Mouse (Mus musculus) kidney, embryonic 15.5 days (tissue): ENCODE results near the gene Smtnl2. TPM values are rescaled to one million over a fixed set of nuclear protein-coding genes. Genes with fewer than 3 reads are reported as not detected.
"Not testable (repeated sequence)": the region's sequence is repeated elsewhere in the genome, so short reads cannot be mapped to it uniquely, and the experiment has no call there.

ENCODE experiments used
- ATAC-seq: fragments of 200-750 bp; cut with Nextera tagmentation; replicated peaks from 2 replicates; pipeline ENCODE4 v1.8.0; 2017; ENCODE audit warnings: moderate TSS enrichment; ENCODE audit not compliant: low FRiP score
- H3K27ac ChIP-seq: fragments of 300-500 bp; sonication (generic); 2 replicates; pipeline ENCODE4 v1.5.1; 2015; ENCODE audit warnings: mild to moderate bottlenecking, inconsistent platforms
- H3K27me3 ChIP-seq: fragments of 300-500 bp; sonication (generic); 2 replicates; pipeline ENCODE4 v1.6.1; 2015; ENCODE audit warnings: inconsistent platforms
- H3K36me3 ChIP-seq: fragments of 300-500 bp; sonication (generic); 2 replicates; pipeline ENCODE4 v1.6.1; 2015; ENCODE audit warnings: inconsistent platforms
- H3K4me1 ChIP-seq: fragments of 300-500 bp; sonication (generic); 2 replicates; pipeline ENCODE4 v1.6.1; 2015; ENCODE audit warnings: inconsistent platforms
- H3K4me2 ChIP-seq: fragments of 300-500 bp; sonication (generic); 2 replicates; pipeline ENCODE4 v1.6.1; 2015; ENCODE audit warnings: moderate library complexity, mild to moderate bottlenecking, inconsistent platforms
- H3K4me3 ChIP-seq: fragments of 300-500 bp; sonication (generic); replicated peaks from 2 replicates; pipeline ENCODE4 v1.5.1; 2015; ENCODE audit warnings: mild to moderate bottlenecking, inconsistent platforms
- H3K9ac ChIP-seq: fragments of 300-500 bp; sonication (generic); 2 replicates; pipeline ENCODE4 v1.6.1; 2015; ENCODE audit warnings: mild to moderate bottlenecking, inconsistent platforms
- H3K9me3 ChIP-seq: fragments of 300-500 bp; sonication (generic); replicated peaks from 2 replicates; pipeline ENCODE4 v1.6.1; 2016; ENCODE audit warnings: inconsistent platforms
- WGBS: fragments of 180-500 bp; shearing (Covaris S2); methylation state at CpG from one replicate; pipeline ENCODE4 v1.1.7; 2015; ENCODE audit warnings: mixed read lengths; 5-methylcytosine and 5-hydroxymethylcytosine counted together
- microRNA-seq: library from miRNA; unstranded; fragments of <30 nt; microRNA quantifications from one replicate; pipeline ENCODE4, GENCODE M21; 2016
- polyA plus RNA-seq: library from polyadenylated mRNA; unstranded; fragments of >200 nt; fragmentation: Nextera tagmentation; extraction: Ambion mirVana; gene quantifications from 2 replicates; pipeline ENCODE4 v1.2.1, GENCODE M21; 2015

Gene Smtnl2
- polyA plus RNA-seq, 1 experiment from 2014 or later: 109 TPM

- Histone ChIP-seq H3K4me1 (no peaks in the 10 kb centered on the region; the same call in 1 of the 2 replicates), H3K4me2 (no peak overlapping the region), H3K9me3 (no peaks in the 10 kb centered on the region), H3K27ac (no peak overlapping the region), H3K4me3 (no peak overlapping the region), H3K36me3 (no peaks in the 10 kb centered on the region), H3K9ac (no peak overlapping the region), H3K27me3 (no peaks in the 10 kb centered on the region)
- no peak for ATAC-seq
- WGBS: 49% methylated on average over 10 of the region's 10 CpGs
Observed at GRCm38 (mm10) chr11:72348563-72348962, 63.0 kb downstream of the Smtnl2 start.

GRCm38 (mm10) chr11:72344486-72344885, 67.0 kb downstream of the Smtnl2 start:
- Histone ChIP-seq H3K4me1 (peaks cover 14% of the 10 kb centered on the region), H3K9me3 (no peaks in the 10 kb centered on the region), H3K4me2 (no peak overlapping the region), H3K4me3 (no peak overlapping the region), H3K27ac (no peak overlapping the region), H3K9ac (no peak overlapping the region), H3K27me3 (no peaks in the 10 kb centered on the region), H3K36me3 (no peaks in the 10 kb centered on the region)
- WGBS: 88% methylated on average over 11 of the region's 11 CpGs
- no peak for ATAC-seq

GRCm38 (mm10) chr11:72343904-72344303, 67.6 kb downstream of the Smtnl2 start:
- Histone ChIP-seq H3K27ac (no peak overlapping the region), H3K4me2 (no peak overlapping the region), H3K9me3 (no peaks in the 10 kb centered on the region), H3K27me3 (no peaks in the 10 kb centered on the region), H3K36me3 (no peaks in the 10 kb centered on the region), H3K4me1 (peaks cover 19% of the 10 kb centered on the region), H3K9ac (no peak overlapping the region), H3K4me3 (no peak overlapping the region)
- ATAC-seq: no peak
- 20% methylated on average over 8 of the region's 8 CpGs for WGBS

- H3K36me3 ChIP-seq, H3K4me2 ChIP-seq, H3K27me3 ChIP-seq, H3K9me3 ChIP-seq, ATAC-seq, H3K9ac ChIP-seq, H3K27ac ChIP-seq, H3K4me3 ChIP-seq: not testable (repeated sequence)
- H3K4me1 ChIP-seq: peaks cover 26% of the 10 kb centered on the region
- WGBS: 92% methylated on average over 5 of the region's 5 CpGs
Observed at GRCm38 (mm10) chr11:72343238-72343625, 68.3 kb downstream of the Smtnl2 start.

- no peak overlapping the region for H3K27ac ChIP-seq
- ATAC-seq: peak; percentile 67
- peak overlapping the region; percentile 35; the same call in 1 of the 2 replicates for H3K4me2 ChIP-seq
- H3K9me3 ChIP-seq: no peaks in the 10 kb centered on the region
- H3K4me3 ChIP-seq: no peak overlapping the region
- WGBS: 11% methylated on average over 7 of the region's 7 CpGs
- no peaks in the 10 kb centered on the region for H3K36me3 ChIP-seq
- H3K27me3 ChIP-seq: no peaks in the 10 kb centered on the region
- H3K4me1 ChIP-seq: peaks cover 30% of the 10 kb centered on the region
- no peak overlapping the region for H3K9ac ChIP-seq
Observed at GRCm38 (mm10) chr11:72342549-72343237, 68.8 kb downstream of the Smtnl2 start.

GRCm38 (mm10) chr11:72339716-72340115, 71.8 kb downstream of the Smtnl2 start:
- Histone ChIP-seq H3K27me3 (no peaks in the 10 kb centered on the region), H3K9me3 (no peaks in the 10 kb centered on the region), H3K36me3 (no peaks in the 10 kb centered on the region), H3K4me3 (no peak overlapping the region), H3K27ac (peak overlapping the region; percentile 87; the same call in 1 of the 2 replicates), H3K9ac (no peak overlapping the region), H3K4me2 (no peak overlapping the region), H3K4me1 (peaks cover 35% of the 10 kb centered on the region)
- no peak for ATAC-seq
- 76% methylated on average over 4 of the region's 4 CpGs for WGBS

Small RNA genes within 50 kb of the gene (microRNA-seq; reads per million reads assigned to microRNA genes)
- gene Mir6338: not detected

Other genes starting within 250 kb of the Smtnl2 start
- gene Gm43951, start 204.9 kb downstream of the Smtnl2 start, polyA plus RNA-seq: 0.22 and 0.29 TPM in 2 replicates
- 13.5 and 16.4 TPM in 2 replicates for gene 4933427D14Rik, start 204.3 kb downstream of the Smtnl2 start, polyA plus RNA-seq
- 200 and 216 TPM in 2 replicates for gene Txndc17, start 204.2 kb downstream of the Smtnl2 start, polyA plus RNA-seq
- 46.1 TPM in 2 replicates for gene Med31, start 196.1 kb downstream of the Smtnl2 start, polyA plus RNA-seq
- gene Slc13a5, start 144.5 kb downstream of the Smtnl2 start, polyA plus RNA-seq: 0.26 and 2.0 TPM in 2 replicates
- gene Xaf1, start 110.1 kb downstream of the Smtnl2 start, polyA plus RNA-seq: 4.3 and 6.2 TPM in 2 replicates
- gene Fbxo39, start 97.3 kb downstream of the Smtnl2 start, polyA plus RNA-seq: not detected in 2 replicates
- 5.4 and 5.6 TPM in 2 replicates for gene Tekt1, start 49.3 kb downstream of the Smtnl2 start, polyA plus RNA-seq
- 0.87 and 0.95 TPM in 2 replicates for gene Ggt6, start 23.8 kb upstream of the Smtnl2 start, polyA plus RNA-seq
- gene Mybbp1a, start 29.6 kb upstream of the Smtnl2 start, polyA plus RNA-seq: 162 and 184 TPM in 2 replicates
- gene Spns2, start 78.2 kb upstream of the Smtnl2 start, polyA plus RNA-seq: 2.9 and 3.4 TPM in 2 replicates
- gene Spns3, start 138.8 kb upstream of the Smtnl2 start, polyA plus RNA-seq: 0.27 and 0.35 TPM in 2 replicates
- gene Ube2g1, start 195.6 kb upstream of the Smtnl2 start, polyA plus RNA-seq: 69.8 and 74.6 TPM in 2 replicates